Mouse (Mus musculus) natural killer cell, adult 2 months (primary cell): Measurements from ENCODE around the gene Ube2l3.

Experiments
- DNase-seq, 2 experiments: peaks; one replicate each; pipeline ENCODE4 v3.0.0; 2022; ENCODE audit warnings: low spot score in 2 of 2

Ube2l3 gene

GRCm38 (mm10) chr16:17148084-17148483 is 54.4 kb downstream of the Ube2l3 start:
- DNase-seq: no peak

- peak in 1 of 2 experiments; percentile 23 for DNase-seq
Measured at GRCm38 (mm10) chr16:17147391-17147929, 55.0 kb downstream of the Ube2l3 start.

GRCm38 (mm10) chr16:17146772-17147235 is 55.6 kb downstream of the Ube2l3 start, which contains the start of gene Ccdc116:
TSS of gene Ccdc116 (minus strand) at chr16:17147229.
- DNase-seq: peak; percentile 59 to 77

GRCm38 (mm10) chr16:17144339-17144738 is 58.1 kb downstream of the Ube2l3 start, which contains the start of gene Ydjc:
TSS of gene Ydjc (plus strand) at chr16:17144621.
- no peak for DNase-seq

GRCm38 (mm10) chr16:17137355-17137754 is 65.1 kb downstream of the Ube2l3 start:
- DNase-seq: no peak

- no peak for DNase-seq
Measured at GRCm38 (mm10) chr16:17132906-17133200, 69.6 kb downstream of the Ube2l3 start.

GRCm38 (mm10) chr16:17132089-17132905 is 70.2 kb downstream of the Ube2l3 start, which contains the start of gene Sdf2l1:
TSS of gene Sdf2l1 (minus strand) at chr16:17132383.
- DNase-seq: peak; percentile 89 to 93

- peak; percentile 13 to 20 for DNase-seq
Measured at GRCm38 (mm10) chr16:17131191-17132088, 71.0 kb downstream of the Ube2l3 start.

GRCm38 (mm10) chr16:17127292-17127691 is 75.2 kb downstream of the Ube2l3 start:
- peak; percentile 50 to 66 for DNase-seq

- peak; percentile 66 to 71 for DNase-seq
Measured at GRCm38 (mm10) chr16:17124871-17125520, 77.5 kb downstream of the Ube2l3 start, which contains the start of gene 2610318N02Rik. TSS of gene 2610318N02Rik (minus strand) at chr16:17125167.

- no peak for DNase-seq
Measured at GRCm38 (mm10) chr16:17124119-17124870, 78.2 kb downstream of the Ube2l3 start.

- no peak for DNase-seq
Measured at GRCm38 (mm10) chr16:17121569-17121968, 80.9 kb downstream of the Ube2l3 start.

GRCm38 (mm10) chr16:17117309-17117799 is 85.1 kb downstream of the Ube2l3 start:
- no peak for DNase-seq

GRCm38 (mm10) chr16:17110771-17111743 is 91.4 kb downstream of the Ube2l3 start, which contains the start of gene Ppil2:
TSS of gene Ppil2 (minus strand) at chr16:17111257.
- DNase-seq: peak; percentile 68 to 71

- DNase-seq: no peak
Measured at GRCm38 (mm10) chr16:17104600-17104999, 97.8 kb downstream of the Ube2l3 start.

- DNase-seq: no peak
Measured at GRCm38 (mm10) chr16:17102630-17103220, 99.7 kb downstream of the Ube2l3 start.
